Comparison of ENCODE assay signal across 17 mouse cellular contexts in the genomic region with DNA sequence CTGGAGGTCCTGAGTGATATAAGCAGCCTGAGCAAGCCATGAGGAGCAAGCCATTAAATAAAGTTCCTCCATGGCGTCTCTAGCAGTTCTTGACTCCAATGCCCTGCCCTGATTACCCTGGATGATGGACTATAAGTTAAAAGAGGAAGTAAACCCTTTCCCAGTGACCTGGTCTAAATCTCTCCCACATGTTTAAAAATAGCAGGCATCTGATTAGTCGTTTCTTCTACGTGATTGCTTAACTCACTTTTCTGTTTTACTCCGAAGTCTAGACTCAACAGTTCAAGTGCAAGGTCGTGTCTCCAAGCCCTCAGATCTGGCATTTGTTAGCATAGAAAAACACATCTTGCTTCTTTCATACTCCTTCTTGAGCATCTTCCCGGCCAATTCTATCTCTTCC.
"Had no signal": no experiment of that assay in that cellular context is flagged by ENCODE, and none has a peak within 500 bp of the region (broad histone marks: within the 10 kb centered on the region; RNA-seq: fewer than 3 reads in every experiment).

No protein-coding gene starts in this region.

- H3K4me2 ChIP-seq: limb, embryonic 12.5 days; liver, embryonic 13.5 days; lung, embryonic 15.5 days had no signal

- H3K27me3 ChIP-seq: limb, embryonic 12.5 days; liver, embryonic 13.5 days; lung, embryonic 15.5 days had no signal

- H3K9me3 ChIP-seq: limb, embryonic 12.5 days; liver, embryonic 13.5 days; lung, embryonic 15.5 days had no signal

- ATAC-seq: liver, postnatal 0 days had no signal

- DNase-seq: kidney, adult 11 months; kidney, adult 9 months; kidney, postnatal 36 days; layer of hippocampus, adult 9-11 months; layer of hippocampus, postnatal 36 days; liver; liver, embryonic 13.5 days; liver, postnatal 0 days; midbrain, embryonic 14.5 days; right cerebral cortex, adult 18-20 months; thymus, adult 2 months; thymus, postnatal 36 days had no signal

- H3K4me3 ChIP-seq: limb, embryonic 12.5 days; liver, embryonic 13.5 days; lung, embryonic 15.5 days had no signal

- H3K9ac ChIP-seq: limb, embryonic 12.5 days; liver, embryonic 13.5 days; liver, postnatal 0 days; lung, embryonic 15.5 days had no signal

- H3K27ac ChIP-seq: kidney, postnatal 0 days; limb, embryonic 12.5 days; liver, embryonic 13.5 days; lung, embryonic 15.5 days; macrophage; stomach, postnatal 0 days had no signal

- H3K36me3 ChIP-seq: limb, embryonic 12.5 days; liver, embryonic 13.5 days; lung, embryonic 15.5 days had no signal

- H3K4me1 ChIP-seq: limb, embryonic 12.5 days; liver, embryonic 13.5 days; lung, embryonic 15.5 days had no signal
